Mouse (Mus musculus): ENCODE data around the gene Irs3. TPM values are rescaled to one million over a fixed set of nuclear protein-coding genes. Genes with fewer than 3 reads are reported as not detected.

Irs3 gene
- polyA plus RNA-seq, 2 experiments = 0.15 to 0.30 TPM

DNA sequence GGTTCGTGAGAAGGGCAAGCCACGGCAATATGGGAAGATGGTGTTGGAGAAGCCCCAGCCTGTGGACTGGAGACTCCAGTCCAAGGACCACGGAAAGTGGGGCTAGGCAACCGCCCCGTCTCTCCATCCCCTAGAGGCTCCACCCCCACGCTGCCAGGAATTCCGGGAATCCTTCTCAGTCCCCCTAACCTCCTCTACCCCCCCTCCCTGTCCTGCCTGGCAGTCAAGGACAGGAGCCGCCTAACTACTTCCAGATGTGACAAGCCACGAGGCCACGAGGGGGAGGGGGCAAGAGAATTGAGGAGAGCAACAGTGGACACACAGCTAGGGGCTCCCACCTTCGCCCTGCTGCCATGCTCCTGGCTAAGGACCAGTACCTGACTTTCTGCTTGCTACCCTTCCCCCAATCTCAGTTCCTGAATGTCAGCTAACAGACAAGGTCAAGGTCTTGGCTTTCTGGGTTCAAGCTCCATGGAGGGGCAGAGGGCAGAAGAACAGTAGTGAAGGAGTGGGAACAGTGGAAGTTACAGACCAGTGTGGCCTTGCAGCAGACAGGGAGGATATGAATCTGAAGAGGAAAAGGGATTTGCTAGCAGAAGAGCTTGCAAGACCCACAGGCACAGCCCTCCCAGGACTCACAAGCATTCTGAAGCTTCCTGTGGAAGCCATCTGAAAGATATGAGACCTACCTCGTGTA is 34.8 kb downstream of the Irs3 start:
- DNase-seq (ENCODE audit: low spot score) = peak; percentile 87
- Histone ChIP-seq H3K9me3 (ENCODE audit: control insufficient read depth, low read length) (no peaks in the 10 kb centered on the region), H3K4me1 (ENCODE audit: control insufficient read depth, insufficient read depth, low read length) (peaks cover 52% of the 10 kb centered on the region), H3K9ac (ENCODE audit: low read depth, low read length, severe bottlenecking) (peak overlapping the region; percentile 55), H3K27me3 (ENCODE audit: control insufficient read depth, insufficient read depth, low read length) (no peaks in the 10 kb centered on the region), H3K4me3 (replicated peaks; ENCODE audit: low read length) (peak overlapping the region; percentile 43), H3K27ac (replicated peaks; ENCODE audit: low read depth, low read length) (peak overlapping the region; percentile 95), H3K4me2 (replicated peaks; ENCODE audit: low read depth, low read length, severe bottlenecking) (peak overlapping the region; percentile 70), H3K36me3 (ENCODE audit: control insufficient read depth, insufficient read depth, low read length) (peaks cover 18% of the 10 kb centered on the region)
- no peak for TF ChIP-seq POLR2A (IDR thresholded peaks at IDR 0.05; ENCODE audit: borderline replicate concordance, extremely low read depth, insufficient read depth, insufficient read length)
- WGBS = 3% methylated on average over 12 of the region's 12 CpGs
- ATAC-seq (ENCODE audit: low FRiP score, low read depth) = peak; percentile 78

DNA sequence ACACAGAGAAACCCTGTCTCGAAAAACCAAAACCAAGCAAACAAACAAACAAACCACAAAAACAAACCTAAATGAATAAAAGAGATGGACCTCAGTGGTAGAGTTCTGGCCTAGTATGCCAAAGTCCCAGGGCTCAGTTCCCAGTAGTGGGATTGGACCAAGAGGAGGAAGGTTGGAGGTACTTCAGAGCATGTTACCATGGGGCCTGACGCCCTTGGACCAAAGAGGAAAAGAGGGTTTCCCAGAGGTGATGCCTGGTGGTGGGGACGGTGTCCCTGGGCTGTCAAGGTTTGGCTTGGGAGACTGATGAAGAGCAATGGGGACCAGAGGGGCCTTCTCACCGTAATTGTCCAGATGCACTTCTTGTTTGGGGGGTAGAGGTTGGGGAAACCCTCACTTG is 35.5 kb downstream of the Irs3 start:
- ATAC-seq (ENCODE audit: low FRiP score, low read depth) (no peak), DNase-seq (ENCODE audit: low spot score) (no peak)
- no peaks in the 10 kb centered on the region for H3K9me3 ChIP-seq (ENCODE audit: control insufficient read depth, low read length)
- no peak for TF ChIP-seq POLR2A (IDR thresholded peaks at IDR 0.05; ENCODE audit: borderline replicate concordance, extremely low read depth, insufficient read depth, insufficient read length)
- H3K27ac ChIP-seq (replicated peaks; ENCODE audit: low read depth, low read length) = peak overlapping the region; percentile 95
- H3K4me3 ChIP-seq (replicated peaks; ENCODE audit: low read length) = peak overlapping the region; percentile 43
- H3K36me3 ChIP-seq (ENCODE audit: control insufficient read depth, insufficient read depth, low read length) = peaks cover 24% of the 10 kb centered on the region
- peaks cover 52% of the 10 kb centered on the region for H3K4me1 ChIP-seq (ENCODE audit: control insufficient read depth, insufficient read depth, low read length)
- H3K27me3 ChIP-seq (ENCODE audit: control insufficient read depth, insufficient read depth, low read length) = no peaks in the 10 kb centered on the region
- H3K9ac ChIP-seq (ENCODE audit: low read depth, low read length, severe bottlenecking) = peak overlapping the region; percentile 55
- WGBS = 34% methylated on average over 4 of the region's 4 CpGs
- H3K4me2 ChIP-seq (replicated peaks; ENCODE audit: low read depth, low read length, severe bottlenecking) = peak overlapping the region; percentile 70

DNA sequence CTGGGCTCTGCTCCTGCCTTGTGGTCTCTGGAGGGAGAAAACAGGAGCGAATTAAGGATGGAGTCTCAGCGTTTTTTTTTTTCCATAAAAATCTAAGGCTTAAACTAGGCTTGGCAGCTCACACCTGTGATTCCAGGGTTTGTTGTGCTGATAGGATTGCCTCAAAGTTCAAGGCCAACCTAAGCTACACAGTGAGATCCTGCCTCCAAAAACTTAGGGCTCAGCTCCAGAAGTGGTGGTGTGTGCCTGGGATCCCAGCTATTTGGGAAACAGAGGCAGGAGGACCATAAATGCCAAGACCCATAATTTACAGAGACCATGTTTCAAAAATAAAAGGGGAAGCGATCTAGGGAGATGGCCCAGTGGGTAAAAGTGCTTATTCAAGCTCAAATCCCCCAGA is 36.2 kb downstream of the Irs3 start:
- no peak overlapping the region for H3K9ac ChIP-seq (ENCODE audit: low read depth, low read length, severe bottlenecking)
- no peak for DNase-seq (ENCODE audit: low spot score)
- no peak for ATAC-seq (ENCODE audit: low FRiP score, low read depth)

DNA sequence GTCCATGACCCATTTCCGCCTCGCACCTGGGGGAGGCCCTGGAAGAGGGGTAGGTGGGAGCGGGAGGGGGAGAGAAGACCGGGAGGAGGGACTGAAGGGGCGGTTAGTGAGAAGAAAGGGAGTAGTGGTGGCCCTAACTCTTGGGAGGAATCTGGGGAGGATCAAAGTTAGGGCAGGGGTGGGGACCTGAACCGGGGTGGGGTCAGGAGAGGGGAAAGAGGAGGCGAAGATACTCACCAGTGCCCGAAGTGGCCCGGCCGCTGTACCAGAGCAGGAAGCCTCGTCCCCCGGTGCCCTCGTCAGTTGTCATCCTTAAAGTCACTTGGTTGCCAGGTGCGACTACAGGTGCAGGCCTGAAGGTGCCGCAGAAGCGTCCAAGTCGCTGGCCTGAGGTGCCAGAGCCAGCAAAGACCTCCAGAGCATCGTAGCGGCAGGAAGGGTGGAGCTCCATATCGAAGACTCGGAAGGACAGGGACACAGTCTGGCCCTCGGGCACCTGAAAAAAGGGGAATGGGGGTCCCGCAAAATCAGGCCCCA is 36.8 kb downstream of the Irs3 start:
- peaks cover 53% of the 10 kb centered on the region for H3K4me1 ChIP-seq (ENCODE audit: control insufficient read depth, insufficient read depth, low read length)
- no peak overlapping the region for H3K27ac ChIP-seq (replicated peaks; ENCODE audit: low read depth, low read length)
- peak overlapping the region; percentile 70 for H3K4me2 ChIP-seq (replicated peaks; ENCODE audit: low read depth, low read length, severe bottlenecking)
- WGBS = 14% methylated on average over 22 of the region's 23 CpGs
- peak overlapping the region; percentile 44 for H3K9ac ChIP-seq (ENCODE audit: low read depth, low read length, severe bottlenecking)
- H3K36me3 ChIP-seq (ENCODE audit: control insufficient read depth, insufficient read depth, low read length) = peaks cover 27% of the 10 kb centered on the region
- DNase-seq (ENCODE audit: low spot score) (no peak), ATAC-seq (ENCODE audit: low FRiP score, low read depth) (no peak)
- H3K4me3 ChIP-seq (replicated peaks; ENCODE audit: low read length) = peak overlapping the region; percentile 24
- no peak for TF ChIP-seq POLR2A (IDR thresholded peaks at IDR 0.05; ENCODE audit: borderline replicate concordance, extremely low read depth, insufficient read depth, insufficient read length)
- no peaks in the 10 kb centered on the region for H3K27me3 ChIP-seq (ENCODE audit: control insufficient read depth, insufficient read depth, low read length)
- H3K9me3 ChIP-seq (ENCODE audit: control insufficient read depth, low read length) = no peaks in the 10 kb centered on the region

More for the DNA sequence above, 36.2 kb downstream of the Irs3 start:
- TF ChIP-seq POLR2A (IDR thresholded peaks at IDR 0.05; ENCODE audit: borderline replicate concordance, extremely low read depth, insufficient read depth, insufficient read length) = no peak
- peaks cover 27% of the 10 kb centered on the region for H3K36me3 ChIP-seq (ENCODE audit: control insufficient read depth, insufficient read depth, low read length)
- peak overlapping the region; percentile 70 for H3K4me2 ChIP-seq (replicated peaks; ENCODE audit: low read depth, low read length, severe bottlenecking)
- H3K4me1 ChIP-seq (ENCODE audit: control insufficient read depth, insufficient read depth, low read length) = peaks cover 52% of the 10 kb centered on the region
- H3K27me3 ChIP-seq (ENCODE audit: control insufficient read depth, insufficient read depth, low read length) = no peaks in the 10 kb centered on the region
- peak overlapping the region; percentile 24 for H3K4me3 ChIP-seq (replicated peaks; ENCODE audit: low read length)
- H3K9me3 ChIP-seq (ENCODE audit: control insufficient read depth, low read length) = no peaks in the 10 kb centered on the region
- no peak overlapping the region for H3K27ac ChIP-seq (replicated peaks; ENCODE audit: low read depth, low read length)
- 33% methylated on average over 3 of the region's 3 CpGs for WGBS

DNA sequence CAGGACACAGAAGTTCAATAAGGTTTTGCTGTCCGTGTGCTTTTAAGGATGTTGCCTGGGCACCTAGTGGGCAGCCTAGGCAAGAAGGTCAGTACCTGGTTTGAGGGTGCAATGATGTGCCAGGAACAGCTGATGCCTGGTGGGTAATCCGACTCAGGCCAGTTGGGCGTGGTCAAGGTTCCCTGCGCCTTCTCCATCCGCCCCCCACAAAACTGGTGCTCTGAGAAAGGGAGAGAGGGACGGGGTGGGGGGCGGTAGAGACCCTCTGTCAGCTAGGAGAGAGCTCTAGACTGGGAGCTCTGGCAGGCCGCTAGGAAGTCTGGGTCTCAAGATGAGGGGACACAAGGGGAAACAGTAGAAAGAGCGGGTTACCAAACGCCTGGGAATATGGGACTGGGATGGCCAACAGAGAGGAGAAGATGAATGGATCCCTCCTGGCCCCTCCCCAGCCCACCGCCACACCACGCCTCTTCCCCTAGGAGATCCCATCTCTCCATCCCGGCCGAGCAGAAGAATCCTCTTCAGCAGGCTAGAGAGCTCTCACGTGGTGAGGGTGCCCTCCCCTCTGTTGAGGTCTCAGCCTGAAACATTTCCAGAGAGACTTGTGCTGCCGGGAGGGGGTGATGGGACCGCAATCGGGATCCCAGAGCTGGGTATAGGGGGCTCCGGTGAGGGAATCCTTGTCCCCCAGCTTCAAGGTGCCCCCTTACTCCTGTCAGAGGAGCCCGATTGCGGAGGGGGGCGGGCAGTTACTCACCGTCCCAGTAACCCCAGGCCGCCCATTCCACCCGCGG is 37.5 kb downstream of the Irs3 start:
- no peak overlapping the region for H3K27ac ChIP-seq (replicated peaks; ENCODE audit: low read depth, low read length)
- no peak for DNase-seq (ENCODE audit: low spot score)
- no peak for TF ChIP-seq POLR2A (IDR thresholded peaks at IDR 0.05; ENCODE audit: borderline replicate concordance, extremely low read depth, insufficient read depth, insufficient read length)
- H3K4me2 ChIP-seq (replicated peaks; ENCODE audit: low read depth, low read length, severe bottlenecking) = peak overlapping the region; percentile 70
- H3K27me3 ChIP-seq (ENCODE audit: control insufficient read depth, insufficient read depth, low read length) = no peaks in the 10 kb centered on the region
- H3K36me3 ChIP-seq (ENCODE audit: control insufficient read depth, insufficient read depth, low read length) = peaks cover 27% of the 10 kb centered on the region
- H3K4me3 ChIP-seq (replicated peaks; ENCODE audit: low read length) = peak overlapping the region; percentile 24
- peaks cover 52% of the 10 kb centered on the region for H3K4me1 ChIP-seq (ENCODE audit: control insufficient read depth, insufficient read depth, low read length)
- 24% methylated on average over 23 of the region's 26 CpGs for WGBS
- ATAC-seq (ENCODE audit: low FRiP score, low read depth) = no peak
- no peaks in the 10 kb centered on the region for H3K9me3 ChIP-seq (ENCODE audit: control insufficient read depth, low read length)
- H3K9ac ChIP-seq (ENCODE audit: low read depth, low read length, severe bottlenecking) = peak overlapping the region; percentile 44

Data from limb, embryonic 14.5 days (tissue).